Mouse (Mus musculus) kidney, embryonic 15.5 days (tissue): Measurements from ENCODE around the gene Dnajb11. TPM values are rescaled to one million over a fixed set of nuclear protein-coding genes. Genes with fewer than 3 reads are reported as not detected.

Experiments
- ATAC-seq: fragments of 200-750 bp; cut with Nextera tagmentation; replicated peaks from 2 replicates; pipeline ENCODE4 v1.8.0; 2017; ENCODE audit warnings: moderate TSS enrichment; ENCODE audit not compliant: low FRiP score
- H3K27ac ChIP-seq: fragments of 300-500 bp; sonication (generic); 2 replicates; pipeline ENCODE4 v1.5.1; 2015; ENCODE audit warnings: mild to moderate bottlenecking, inconsistent platforms
- H3K27me3 ChIP-seq: fragments of 300-500 bp; sonication (generic); 2 replicates; pipeline ENCODE4 v1.6.1; 2015; ENCODE audit warnings: inconsistent platforms
- H3K36me3 ChIP-seq: fragments of 300-500 bp; sonication (generic); 2 replicates; pipeline ENCODE4 v1.6.1; 2015; ENCODE audit warnings: inconsistent platforms
- H3K4me1 ChIP-seq: fragments of 300-500 bp; sonication (generic); 2 replicates; pipeline ENCODE4 v1.6.1; 2015; ENCODE audit warnings: inconsistent platforms
- H3K4me2 ChIP-seq: fragments of 300-500 bp; sonication (generic); 2 replicates; pipeline ENCODE4 v1.6.1; 2015; ENCODE audit warnings: moderate library complexity, mild to moderate bottlenecking, inconsistent platforms
- H3K4me3 ChIP-seq: fragments of 300-500 bp; sonication (generic); replicated peaks from 2 replicates; pipeline ENCODE4 v1.5.1; 2015; ENCODE audit warnings: mild to moderate bottlenecking, inconsistent platforms
- H3K9ac ChIP-seq: fragments of 300-500 bp; sonication (generic); 2 replicates; pipeline ENCODE4 v1.6.1; 2015; ENCODE audit warnings: mild to moderate bottlenecking, inconsistent platforms
- H3K9me3 ChIP-seq: fragments of 300-500 bp; sonication (generic); replicated peaks from 2 replicates; pipeline ENCODE4 v1.6.1; 2016; ENCODE audit warnings: inconsistent platforms
- WGBS: fragments of 180-500 bp; shearing (Covaris S2); methylation state at CpG from one replicate; pipeline ENCODE4 v1.1.7; 2015; ENCODE audit warnings: mixed read lengths; 5-methylcytosine and 5-hydroxymethylcytosine counted together
- polyA plus RNA-seq: library from polyadenylated mRNA; unstranded; fragments of >200 nt; fragmentation: Nextera tagmentation; extraction: Ambion mirVana; gene quantifications from 2 replicates; pipeline ENCODE4 v1.2.1, GENCODE M21; 2015

Dnajb11 gene
- polyA plus RNA-seq, 1 experiment from 2014 or later = 118 TPM

GRCm38 (mm10) chr16:22852709-22853108, 4.9 kb upstream of the Dnajb11 start:
- 96% methylated on average over 4 of the region's 4 CpGs for WGBS
- H3K4me1 ChIP-seq = peaks cover 5% of the 10 kb centered on the region
- H3K4me3 ChIP-seq = no peak overlapping the region
- H3K9ac ChIP-seq = no peak overlapping the region
- H3K27me3 ChIP-seq = no peaks in the 10 kb centered on the region
- H3K27ac ChIP-seq = no peak overlapping the region
- H3K4me2 ChIP-seq = no peak overlapping the region
- ATAC-seq = no peak
- peaks cover 8% of the 10 kb centered on the region; the same call in 1 of the 2 replicates for H3K36me3 ChIP-seq
- no peaks in the 10 kb centered on the region for H3K9me3 ChIP-seq

DNA sequence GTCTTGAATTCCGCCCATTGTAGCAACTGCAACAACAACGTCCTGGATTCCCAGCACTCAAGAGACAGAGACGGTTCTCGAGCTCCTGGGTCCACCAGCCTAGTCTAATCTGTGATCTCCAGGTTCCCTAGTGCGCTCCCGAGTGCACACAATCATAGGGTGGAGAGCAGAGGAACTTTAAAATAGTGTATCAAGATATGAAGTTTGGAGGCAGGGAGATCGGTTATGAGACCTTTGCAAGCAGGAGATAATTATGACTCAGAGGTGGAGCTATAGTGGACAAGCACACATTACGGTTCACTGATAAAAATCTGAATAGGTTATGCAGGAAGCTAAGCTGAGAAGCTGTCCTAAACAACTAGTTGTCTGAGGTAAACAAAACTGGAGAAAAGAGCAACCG, 872 bp upstream of the Dnajb11 start:
- Histone ChIP-seq H3K27me3 (no peaks in the 10 kb centered on the region), H3K4me2 (peak overlapping the region; percentile 85), H3K9ac (peak overlapping the region; percentile 61), H3K4me1 (peaks cover 13% of the 10 kb centered on the region), H3K4me3 (peak overlapping the region; percentile 85), H3K36me3 (peaks cover 17% of the 10 kb centered on the region; the same call in 1 of the 2 replicates), H3K27ac (peak overlapping the region; percentile 92), H3K9me3 (no peaks in the 10 kb centered on the region)
- ATAC-seq = no peak
- 9% methylated on average over 9 of the region's 9 CpGs for WGBS

GRCm38 (mm10) chr16:22872397-22872796, 14.8 kb downstream of the Dnajb11 start:
- WGBS = 95% methylated on average over 8 of the region's 8 CpGs
- Histone ChIP-seq H3K9ac (no peak overlapping the region), H3K9me3 (no peaks in the 10 kb centered on the region), H3K4me3 (no peak overlapping the region), H3K27ac (no peak overlapping the region), H3K4me2 (no peak overlapping the region), H3K36me3 (peaks cover 66% of the 10 kb centered on the region), H3K27me3 (no peaks in the 10 kb centered on the region), H3K4me1 (no peaks in the 10 kb centered on the region)
- no peak for ATAC-seq

GRCm38 (mm10) chr16:22873369-22873768, 15.7 kb downstream of the Dnajb11 start:
- Histone ChIP-seq H3K4me3 (no peak overlapping the region), H3K27ac (no peak overlapping the region), H3K4me1 (no peaks in the 10 kb centered on the region), H3K27me3 (no peaks in the 10 kb centered on the region), H3K4me2 (no peak overlapping the region), H3K9ac (no peak overlapping the region), H3K9me3 (no peaks in the 10 kb centered on the region), H3K36me3 (peaks cover 56% of the 10 kb centered on the region)
- 83% methylated on average over 4 of the region's 4 CpGs for WGBS
- no peak for ATAC-seq

DNA sequence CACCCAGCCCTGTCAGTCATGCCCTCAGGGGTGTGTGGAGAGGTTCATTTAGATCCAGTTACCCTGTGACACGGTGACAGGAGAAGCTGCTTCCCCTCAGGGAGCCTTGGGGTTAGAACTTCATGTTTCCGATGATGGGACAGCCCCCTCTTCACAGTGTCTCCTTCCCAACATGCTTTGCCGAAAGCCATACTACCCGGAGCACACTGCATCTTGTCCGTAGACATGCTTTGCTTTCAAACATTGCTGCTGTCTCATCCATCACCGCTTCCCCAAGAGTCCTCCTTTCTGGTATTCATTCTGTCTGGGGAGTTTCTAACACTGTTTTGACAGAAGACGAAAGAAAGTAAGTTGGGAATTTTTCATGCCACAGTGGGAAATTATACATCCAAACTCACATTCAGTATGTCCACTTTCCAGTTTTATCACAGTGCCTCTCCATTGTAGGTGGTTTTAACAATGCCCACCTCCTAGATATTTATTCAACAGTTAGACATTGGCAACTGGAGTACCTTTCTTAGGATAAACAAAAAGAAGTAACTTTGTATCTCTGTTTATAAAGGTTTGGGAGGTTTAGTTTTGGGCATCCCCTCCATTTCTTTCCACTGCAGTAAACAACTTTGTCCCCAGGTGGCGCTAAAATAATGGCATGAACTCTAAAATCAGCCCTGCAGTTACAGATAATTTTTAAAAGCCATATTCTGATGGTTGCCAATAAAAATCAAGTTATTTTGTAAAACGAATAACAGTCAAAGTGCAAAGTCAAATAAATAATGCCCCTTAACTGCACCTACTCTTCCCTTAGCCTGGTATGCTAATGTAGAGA, 18.8 kb downstream of the Dnajb11 start:
- no peak overlapping the region for H3K27ac ChIP-seq

DNA sequence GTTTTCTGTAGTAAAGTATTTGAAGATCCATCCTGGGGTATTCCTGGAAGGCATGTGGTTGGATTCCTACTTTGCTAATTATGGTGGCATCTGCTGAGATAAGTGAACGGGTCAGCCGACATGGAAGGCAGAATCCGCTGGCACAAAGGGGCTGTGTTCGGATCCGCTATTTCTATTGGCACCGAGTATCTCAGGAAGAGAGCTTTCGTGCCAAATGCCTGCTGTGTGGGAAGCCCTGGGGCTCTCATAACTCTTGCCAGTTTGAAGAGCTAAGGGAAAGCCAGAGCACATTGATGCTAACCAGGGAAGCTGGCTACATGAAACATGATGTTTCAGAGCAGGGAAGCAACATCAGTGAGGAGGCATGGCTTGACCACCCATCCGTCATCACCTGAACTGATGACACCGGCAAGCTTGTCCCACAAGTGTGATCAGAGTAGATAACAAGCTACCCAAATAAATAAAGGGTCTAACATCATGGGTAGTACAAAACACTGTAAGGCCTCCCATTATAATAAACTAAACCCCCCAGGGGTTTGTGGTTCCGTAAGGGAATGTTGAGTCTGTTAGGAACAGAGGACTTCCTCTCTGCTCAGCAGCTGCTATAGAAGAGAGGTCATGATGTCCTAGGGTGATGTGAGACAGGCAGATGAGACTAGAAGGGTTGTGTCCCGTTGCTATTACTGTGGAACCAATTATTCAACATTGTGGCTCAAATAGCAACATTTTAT, 20.2 kb downstream of the Dnajb11 start:
- Histone ChIP-seq H3K27ac (no peak overlapping the region), H3K9me3 (no peaks in the 10 kb centered on the region), H3K4me3 (no peak overlapping the region), H3K4me1 (peaks cover 9% of the 10 kb centered on the region), H3K4me2 (no peak overlapping the region), H3K36me3 (peaks cover 12% of the 10 kb centered on the region), H3K27me3 (no peaks in the 10 kb centered on the region), H3K9ac (no peak overlapping the region)
- WGBS = 82% methylated on average over 11 of the region's 11 CpGs
- no peak for ATAC-seq

More for the DNA sequence above, 18.8 kb downstream of the Dnajb11 start:
- 51% methylated on average over 9 of the region's 9 CpGs for WGBS
- Histone ChIP-seq H3K4me1 (peaks cover 8% of the 10 kb centered on the region), H3K9me3 (no peaks in the 10 kb centered on the region), H3K36me3 (peaks cover 26% of the 10 kb centered on the region), H3K9ac (no peak overlapping the region), H3K4me3 (no peak overlapping the region), H3K4me2 (no peak overlapping the region), H3K27me3 (no peaks in the 10 kb centered on the region)
- no peak for ATAC-seq

- no peak for ATAC-seq
- Histone ChIP-seq H3K27ac (no peak overlapping the region), H3K4me3 (no peak overlapping the region), H3K4me1 (peaks cover 9% of the 10 kb centered on the region), H3K36me3 (peaks cover 3% of the 10 kb centered on the region; the same call in 1 of the 2 replicates), H3K9ac (no peak overlapping the region), H3K9me3 (no peaks in the 10 kb centered on the region), H3K4me2 (no peak overlapping the region), H3K27me3 (no peaks in the 10 kb centered on the region)
- WGBS = 75% methylated on average over 7 of the region's 7 CpGs
These were observed 21.1 kb downstream of the Dnajb11 start for GRCm38 (mm10) chr16:22878716-22879115.

GRCm38 (mm10) chr16:22879945-22880595, 22.4 kb downstream of the Dnajb11 start:
- H3K27me3 ChIP-seq = no peaks in the 10 kb centered on the region
- 59% methylated on average over 7 of the region's 7 CpGs for WGBS

DNA sequence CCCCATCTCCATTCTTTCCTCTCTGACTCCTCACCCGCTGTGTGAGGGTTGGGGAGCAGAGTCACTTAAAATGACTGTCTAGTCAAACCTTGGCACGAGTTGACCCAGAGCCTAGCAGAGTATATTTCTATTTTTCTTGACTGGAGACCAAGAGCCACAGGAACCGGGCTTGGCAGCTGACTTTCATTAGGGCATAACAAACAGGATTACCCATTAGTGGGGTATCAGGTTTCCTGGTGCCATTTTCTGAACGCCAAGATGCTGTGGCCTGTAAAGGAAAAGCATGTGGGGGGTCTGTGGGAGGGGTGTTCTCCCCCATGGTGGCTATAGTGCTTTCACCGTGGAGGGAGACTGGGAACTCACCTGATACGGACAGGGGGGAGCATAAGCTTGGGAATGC, 23.3 kb downstream of the Dnajb11 start:
- no peak overlapping the region for H3K4me3 ChIP-seq
- H3K4me1 ChIP-seq = peaks cover 16% of the 10 kb centered on the region
- 0 out of 2 replicates have a peak, but pooled peaks have one; percentile 22 for ATAC-seq
- H3K9ac ChIP-seq = no peak overlapping the region
- H3K27ac ChIP-seq = peak overlapping the region; percentile 19; the same call in 1 of the 2 replicates
- H3K36me3 ChIP-seq = no peaks in the 10 kb centered on the region
- H3K9me3 ChIP-seq = no peaks in the 10 kb centered on the region
- no peak overlapping the region for H3K4me2 ChIP-seq
- no peaks in the 10 kb centered on the region for H3K27me3 ChIP-seq
- 9% methylated on average over 6 of the region's 6 CpGs for whole genome bisulfite sequencing

More at GRCm38 (mm10) chr16:22879945-22880595, 22.4 kb downstream of the Dnajb11 start:
- no peak for ATAC-seq
- H3K36me3 ChIP-seq = no peaks in the 10 kb centered on the region
- no peak overlapping the region for H3K27ac ChIP-seq
- no peaks in the 10 kb centered on the region for H3K9me3 ChIP-seq
- no peak overlapping the region for H3K4me3 ChIP-seq
- H3K4me1 ChIP-seq = peaks cover 9% of the 10 kb centered on the region
- H3K9ac ChIP-seq = no peak overlapping the region
- H3K4me2 ChIP-seq = no peak overlapping the region

- no peak overlapping the region for H3K4me2 ChIP-seq
- H3K27ac ChIP-seq = no peak overlapping the region
- H3K9me3 ChIP-seq = no peaks in the 10 kb centered on the region
- H3K4me1 ChIP-seq = peaks cover 16% of the 10 kb centered on the region
- H3K9ac ChIP-seq = no peak overlapping the region
- no peaks in the 10 kb centered on the region for H3K36me3 ChIP-seq
- H3K27me3 ChIP-seq = no peaks in the 10 kb centered on the region
- WGBS = 63% methylated on average over 4 of the region's 4 CpGs
- no peak for ATAC-seq
- no peak overlapping the region for H3K4me3 ChIP-seq
These were observed 23.8 kb downstream of the Dnajb11 start for GRCm38 (mm10) chr16:22881487-22881886.

DNA sequence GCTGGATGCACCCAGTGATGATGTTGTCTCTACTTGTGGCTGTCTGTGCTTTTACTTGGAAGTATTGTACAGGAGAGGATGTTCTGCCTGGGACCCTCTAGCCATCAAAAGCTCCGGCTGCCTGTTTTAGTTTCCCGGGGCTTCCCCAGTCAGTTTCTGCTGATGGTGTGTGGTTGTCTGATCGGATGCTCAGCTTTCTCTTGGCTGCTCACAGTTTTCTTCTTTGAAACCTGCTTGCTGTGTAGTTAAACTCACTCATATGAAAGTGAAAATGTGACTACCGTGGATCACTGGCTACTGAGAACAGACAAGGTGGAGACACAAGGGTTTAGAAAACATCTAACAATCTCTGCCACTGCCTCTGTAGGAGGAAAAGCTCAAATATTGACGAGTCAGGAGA, 25.8 kb downstream of the Dnajb11 start:
- Histone ChIP-seq H3K27me3 (no peaks in the 10 kb centered on the region), H3K4me2 (no peak overlapping the region), H3K9ac (no peak overlapping the region), H3K4me1 (peaks cover 16% of the 10 kb centered on the region), H3K27ac (no peak overlapping the region), H3K9me3 (no peaks in the 10 kb centered on the region), H3K36me3 (no peaks in the 10 kb centered on the region), H3K4me3 (no peak overlapping the region)
- WGBS = 85% methylated on average over 5 of the region's 5 CpGs
- ATAC-seq = no peak

DNA sequence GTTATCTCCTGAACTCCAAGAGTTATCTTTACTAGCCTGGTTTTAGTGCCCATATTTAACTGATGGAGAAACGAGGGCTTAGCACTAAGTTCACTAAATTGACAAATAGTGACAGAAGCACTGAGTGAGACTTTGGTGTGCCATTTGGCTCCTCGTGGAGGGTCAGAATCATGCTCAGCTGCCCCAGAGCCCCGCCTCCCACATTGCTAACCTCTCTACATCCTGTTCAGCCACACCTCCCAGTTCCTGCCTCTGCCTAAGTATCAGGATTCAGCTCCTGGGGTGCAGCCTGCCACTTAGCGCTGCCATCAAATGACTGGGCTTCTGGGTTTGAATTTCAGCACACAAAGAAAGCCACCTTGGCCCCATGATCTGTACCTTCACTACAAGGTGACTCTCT, 27.7 kb downstream of the Dnajb11 start:
- 5% methylated on average over 4 of the region's 4 CpGs for WGBS
- H3K9me3 ChIP-seq = no peaks in the 10 kb centered on the region
- ATAC-seq = no peak
- no peak overlapping the region for H3K4me3 ChIP-seq
- no peaks in the 10 kb centered on the region for H3K36me3 ChIP-seq
- no peak overlapping the region for H3K27ac ChIP-seq
- no peak overlapping the region for H3K4me2 ChIP-seq
- no peaks in the 10 kb centered on the region for H3K27me3 ChIP-seq
- peaks cover 16% of the 10 kb centered on the region for H3K4me1 ChIP-seq
- no peak overlapping the region for H3K9ac ChIP-seq
